Mouse (Mus musculus): ENCODE data around the gene Gm1123.

- TF ChIP-seq GATA1 (IDR thresholded peaks at IDR 0.05; ENCODE audit: borderline replicate concordance, low read length) (no peak), CTCF (IDR thresholded peaks at IDR 0.05; ENCODE audit: low read depth, low read length) (no peak)
Observed at GRCm38 (mm10) chr9:99017679-99018078, 17.8 kb downstream of the Gm1123 start.
